Mouse (Mus musculus): ENCODE results near the gene Bcas3.

- TF ChIP-seq TAL1 (conservative IDR thresholded peaks at IDR 0.05; ENCODE audit: low read depth, low read length) (no peak), CTCF (IDR thresholded peaks at IDR 0.05; ENCODE audit: low read depth, low read length) (no peak)
Measured at GRCm38 (mm10) chr11:85739266-85739977, 386.5 kb downstream of the Bcas3 start.

All from G1E (cell line).